ENCODE assay signal across 9 mouse cellular contexts in genomic region chr1:182439546-182440222, GRCm38 (mm10). TPM values are rescaled to one million over a fixed set of nuclear protein-coding genes. Genes with fewer than 3 reads are reported as not detected.
DNase-seq lines count a peak whose midpoint lies in the region; ATAC-seq and TF ChIP-seq lines count a peak whose summit lies in the region.
"Had no signal": no experiment of that assay in that cellular context is flagged by ENCODE, and none has a peak within 500 bp of the region (broad histone marks: within the 10 kb centered on the region; RNA-seq: fewer than 3 reads in every experiment).

No protein-coding gene starts in this region.

- no peaks in the 10 kb centered on the region for H3K27me3 ChIP-seq in liver, embryonic 15.5 days
- no peaks in the 10 kb centered on the region for H3K27me3 ChIP-seq in kidney, embryonic 16.5 days (ENCODE audit: insufficient read depth, low read length)
- H3K27me3 ChIP-seq: limb, embryonic 15.5 days had no signal

- no peaks in the 10 kb centered on the region for H3K9me3 ChIP-seq in liver, embryonic 15.5 days (replicated peaks)
- H3K9me3 ChIP-seq in kidney, embryonic 16.5 days (ENCODE audit: low read length) = no peaks in the 10 kb centered on the region
- H3K9me3 ChIP-seq: limb, embryonic 15.5 days had no signal

- no peak overlapping the region for H3K4me2 ChIP-seq in liver, embryonic 15.5 days
- no peak overlapping the region for H3K4me2 ChIP-seq in kidney, embryonic 16.5 days (replicated peaks; ENCODE audit: low read depth, low read length)
- H3K4me2 ChIP-seq: limb, embryonic 15.5 days had no signal

- peaks cover 16% of the 10 kb centered on the region for H3K36me3 ChIP-seq in liver, embryonic 15.5 days (replicated peaks)
- H3K36me3 ChIP-seq in kidney, embryonic 16.5 days (ENCODE audit: insufficient read depth, low read length) = peaks cover 43% of the 10 kb centered on the region

- H3K4me3 ChIP-seq in liver, embryonic 15.5 days (replicated peaks) = no peak overlapping the region
- no peak overlapping the region for H3K4me3 ChIP-seq in gastrocnemius, adult 2 months
- H3K4me3 ChIP-seq in kidney, embryonic 16.5 days (ENCODE audit: low read length) = no peak overlapping the region
- H3K4me3 ChIP-seq in olfactory bulb, adult 2 months (ENCODE audit: insufficient read depth, low read depth, low read length) = no peak overlapping the region
- H3K4me3 ChIP-seq: limb, embryonic 15.5 days had no signal

- 52% methylated on average over 5 of the region's 5 CpGs for WGBS in liver, embryonic 15.5 days (ENCODE audit: insufficient replicate concordance)
- 53% methylated on average over 5 of the region's 5 CpGs for WGBS in kidney, embryonic 16.5 days
- 69% methylated on average over 5 of the region's 5 CpGs for WGBS in olfactory bulb, adult 2 months

- H3K4me1 ChIP-seq in liver, embryonic 15.5 days (replicated peaks) = no peaks in the 10 kb centered on the region
- peaks cover 5% of the 10 kb centered on the region; the same call in 1 of the 2 replicates for H3K4me1 ChIP-seq in kidney, embryonic 16.5 days (ENCODE audit: insufficient read depth, low read length)
- H3K4me1 ChIP-seq in olfactory bulb, adult 2 months (ENCODE audit: control insufficient read depth, insufficient read depth, low read length) = peaks cover 8% of the 10 kb centered on the region; the same call in 1 of the 2 replicates

- TF ChIP-seq CTCF in gastrocnemius, adult 2 months (IDR thresholded peaks at IDR 0.05) = no peak
- TF ChIP-seq CTCF in olfactory bulb, adult 2 months (IDR thresholded peaks at IDR 0.05; ENCODE audit: insufficient read depth, low read depth, low read length) = no peak

- intact Hi-C loops in gastrocnemius, adult 2 months (cut with DNase I) = no loop called here

- DNase-seq in liver = no peak
- DNase-seq in gastrocnemius, adult 2 months = peak; percentile 86
- no peak for DNase-seq in cerebellum, adult 9-10 months
- no peak for DNase-seq in thymus, postnatal 10 days (ENCODE audit: low spot score in 2 of 2)

- ATAC-seq in liver, embryonic 15.5 days (ENCODE audit: insufficient read depth) = peak; percentile 56; the same call in 1 of the 2 replicates
- peak; percentile 71; the same call in 1 of the 2 replicates for ATAC-seq in kidney, embryonic 16.5 days (ENCODE audit: low FRiP score, low TSS enrichment)
- ATAC-seq in granulocyte monocyte progenitor cell, adult 5-6 weeks (replicated peaks; ENCODE audit: poor library complexity, severe bottlenecking) = no peak

- no peak overlapping the region for H3K27ac ChIP-seq in liver, embryonic 15.5 days (replicated peaks)
- peak overlapping the region; percentile 64 for H3K27ac ChIP-seq in gastrocnemius, adult 2 months
- peak overlapping the region; percentile 11; the same call in 1 of the 2 replicates for H3K27ac ChIP-seq in kidney, embryonic 16.5 days (ENCODE audit: low read length)
- H3K27ac ChIP-seq in olfactory bulb, adult 2 months (ENCODE audit: insufficient read depth, low read depth, low read length) = peak overlapping the region; percentile 23; the same call in 1 of the 2 replicates
- H3K27ac ChIP-seq: limb, embryonic 15.5 days had no signal

- H3K9ac ChIP-seq in liver, embryonic 15.5 days = no peak overlapping the region
- H3K9ac ChIP-seq in kidney, embryonic 16.5 days (replicated peaks; ENCODE audit: low read length) = no peak overlapping the region
- H3K9ac ChIP-seq: limb, embryonic 15.5 days had no signal

- no peak for TF ChIP-seq POLR2A in olfactory bulb, adult 2 months (IDR thresholded peaks at IDR 0.05; ENCODE audit: insufficient read depth, low read depth, low read length)

RNA-seq across cellular contexts. Expression of gene Trp53bp2, which starts 30.7 kb away (rescaled TPM):
- 3.5 and 3.8 TPM in 2 replicates for polyA plus RNA-seq in liver, embryonic 15.5 days (2015; fragmentation: Nextera tagmentation; extraction: Ambion mirVana)
- total RNA-seq in gastrocnemius, adult 2 months (2021) = 1 to 10 TPM; 9.0 to 9.5 TPM
- polyA plus RNA-seq in kidney, embryonic 16.5 days (2015; fragmentation: Nextera tagmentation; extraction: Ambion mirVana) = 26.2 and 30.0 TPM in 2 replicates
- polyA plus RNA-seq in olfactory bulb, adult 2 months (2012; ENCODE audit: insufficient read depth, insufficient read length, low replicate concordance, missing spikeins) = not detected in 2 replicates
- total RNA-seq in granulocyte monocyte progenitor cell, adult 5-6 weeks (2014; fragmentation: Nextera tagmentation) = 7.9 and 15.7 TPM in 2 replicates
- 7.5 and 9.8 TPM in 2 replicates for total RNA-seq in granulocyte monocyte progenitor cell, adult 5-6 weeks (2017)
